Mouse (Mus musculus) C2C12 (cell line): ENCODE results near the gene Hsd17b3.

Experiments used
- CTCF ChIP-seq: IDR thresholded peaks from one replicate; pipeline ENCODE4 v1.5.1; 2011; ENCODE audit not compliant: control insufficient read depth, insufficient read depth, insufficient read length
- MAX ChIP-seq: IDR thresholded peaks from one replicate; pipeline ENCODE4 v1.6.1; 2011; ENCODE audit warnings: mild to moderate bottlenecking, control low read depth
- MYOD1 ChIP-seq: IDR thresholded peaks from one replicate; pipeline ENCODE4 v1.6.1; 2011; ENCODE audit warnings: low read depth; ENCODE audit not compliant: control insufficient read depth, insufficient read length
- MYOG ChIP-seq: IDR thresholded peaks from one replicate; pipeline ENCODE4 v1.6.1; 2011; ENCODE audit not compliant: control insufficient read depth, insufficient read length; ENCODE audit errors: extremely low read depth
- USF1 ChIP-seq: IDR thresholded peaks from one replicate; pipeline ENCODE4 v1.6.1; 2011; ENCODE audit warnings: low read depth, mild to moderate bottlenecking, control low read depth, moderate library complexity

DNA sequence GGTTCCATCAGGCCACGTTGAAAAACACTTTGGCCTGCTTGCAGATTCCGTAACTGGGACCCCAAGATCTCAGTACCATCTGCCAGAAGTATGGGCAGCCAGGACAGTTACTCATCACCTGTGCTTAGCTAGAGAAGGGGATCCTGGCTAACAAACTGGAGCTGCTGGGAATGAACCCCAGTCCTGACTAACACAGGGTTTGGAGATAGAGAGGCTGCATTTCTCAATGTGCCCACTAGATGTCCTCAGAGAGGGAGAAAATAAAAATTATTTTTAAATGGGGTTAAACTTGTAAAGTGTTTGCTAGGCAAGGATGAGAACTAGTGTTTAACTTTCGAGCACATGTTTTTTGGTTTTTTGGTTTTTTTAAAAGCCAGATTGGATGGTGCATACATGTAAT is 11.2 kb upstream of the Hsd17b3 start:
- TF ChIP-seq MYOG: no peak
- no peak for TF ChIP-seq CTCF
- TF ChIP-seq USF1: no peak
- no peak for TF ChIP-seq MAX
- TF ChIP-seq MYOD1: no peak
